Mouse (Mus musculus): ENCODE measurements around the gene Ubc. TPM values are rescaled to one million over a fixed set of nuclear protein-coding genes. Genes with fewer than 3 reads are reported as not detected.
A peak's percentile ranks its signal among the peaks of the same experiment; 100 is the strongest.

Ubc gene
- polyA plus RNA-seq, 1 experiment from 2014 or later = 1,368 TPM

DNA sequence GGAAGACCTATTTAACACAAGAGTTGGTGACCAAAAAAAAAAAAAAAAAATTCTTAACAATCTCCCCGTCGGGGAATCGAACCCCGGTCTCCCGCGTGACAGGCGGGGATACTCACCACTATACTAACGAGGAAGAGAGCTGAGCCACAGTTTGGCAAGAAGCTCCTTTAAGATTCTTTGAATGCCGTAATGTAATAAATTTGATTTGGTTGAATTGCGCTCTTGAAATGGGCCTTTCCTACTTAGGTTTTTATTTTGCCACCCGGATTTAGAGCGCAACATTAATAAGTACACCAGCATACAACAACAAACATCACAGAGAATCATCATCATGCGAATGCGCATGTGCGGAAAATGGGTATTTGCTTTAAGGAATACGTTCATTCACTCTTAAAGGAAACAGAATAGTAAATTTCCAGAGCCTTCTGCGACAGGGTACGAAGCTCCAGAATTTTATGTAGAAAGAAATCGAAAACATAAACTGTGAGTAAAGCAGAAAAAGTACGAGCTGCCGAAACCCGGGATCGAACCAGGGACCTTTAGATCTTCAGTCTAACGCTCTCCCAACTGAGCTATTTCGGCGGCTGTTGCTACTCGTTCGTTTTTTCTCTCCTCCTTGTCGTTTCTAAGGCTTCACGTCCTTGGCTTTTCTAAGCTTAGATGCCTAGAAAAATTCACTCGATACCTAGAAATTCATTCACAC, 15.7 kb upstream of the Ubc start:
- H3K4me2 ChIP-seq (ENCODE audit: low read depth, low read length) = peak overlapping the region; percentile 44
- under 1% methylated on average over 31 of the region's 31 CpGs for WGBS
- peak; percentile 73 for ATAC-seq (ENCODE audit: low read depth)

DNA sequence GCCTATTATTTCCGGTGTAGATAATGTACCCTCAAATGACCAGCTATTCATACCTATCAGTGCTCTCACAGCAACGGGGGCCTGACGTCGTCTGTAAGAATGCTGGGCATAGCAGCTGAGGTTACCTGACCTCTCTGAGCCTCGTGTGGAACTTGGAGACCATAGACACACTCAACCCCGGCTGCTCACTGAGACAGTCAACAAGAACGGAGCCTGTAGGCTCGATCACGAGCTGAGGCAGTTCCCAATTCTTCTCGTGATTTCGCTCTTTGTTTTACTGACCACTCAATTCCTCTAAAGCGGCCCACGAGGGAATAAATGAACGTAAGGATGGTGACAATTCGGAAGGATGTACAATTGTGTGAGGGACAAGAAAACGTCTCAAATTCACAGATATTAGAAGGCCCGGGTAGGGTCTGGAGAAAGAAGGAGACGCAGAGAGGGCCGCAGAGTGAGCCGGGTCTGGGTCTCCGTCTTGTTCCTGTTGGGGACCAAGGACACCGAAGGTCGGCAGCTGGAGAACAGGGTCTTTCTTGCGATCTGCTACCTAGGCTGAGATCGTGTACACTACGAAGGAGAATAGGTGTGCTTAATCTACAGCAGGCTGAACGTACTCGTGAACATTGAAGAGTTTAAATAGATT, 15.0 kb upstream of the Ubc start:
- Histone ChIP-seq H3K27ac (ENCODE audit: low read depth, low read length) (peak overlapping the region; percentile 73), H3K36me3 (ENCODE audit: control insufficient read depth, insufficient read depth, low read length) (no peaks in the 10 kb centered on the region), H3K27me3 (ENCODE audit: control insufficient read depth, insufficient read depth, low read length) (no peaks in the 10 kb centered on the region), H3K4me2 (ENCODE audit: low read depth, low read length) (peak overlapping the region; percentile 44), H3K9ac (replicated peaks; ENCODE audit: low read depth, low read length) (peak overlapping the region; percentile 52), H3K4me3 (ENCODE audit: low read depth, low read length) (peak overlapping the region; percentile 46), H3K9me3 (ENCODE audit: control insufficient read depth, low read length) (no peaks in the 10 kb centered on the region), H3K4me1 (ENCODE audit: control insufficient read depth, insufficient read depth, low read length) (peaks cover 7% of the 10 kb centered on the region)
- 1% methylated on average over 28 of the region's 28 CpGs for WGBS
- ATAC-seq (ENCODE audit: low read depth) = peak; percentile 31; the same call in 1 of the 2 replicates

More for the DNA sequence above, 15.7 kb upstream of the Ubc start:
- Histone ChIP-seq H3K36me3 (ENCODE audit: control insufficient read depth, insufficient read depth, low read length) (no peaks in the 10 kb centered on the region), H3K9ac (replicated peaks; ENCODE audit: low read depth, low read length) (peak overlapping the region; percentile 52), H3K4me3 (ENCODE audit: low read depth, low read length) (peak overlapping the region; percentile 46), H3K27me3 (ENCODE audit: control insufficient read depth, insufficient read depth, low read length) (no peaks in the 10 kb centered on the region), H3K9me3 (ENCODE audit: control insufficient read depth, low read length) (no peaks in the 10 kb centered on the region), H3K27ac (ENCODE audit: low read depth, low read length) (peak overlapping the region; percentile 73), H3K4me1 (ENCODE audit: control insufficient read depth, insufficient read depth, low read length) (peaks cover 7% of the 10 kb centered on the region)

DNA sequence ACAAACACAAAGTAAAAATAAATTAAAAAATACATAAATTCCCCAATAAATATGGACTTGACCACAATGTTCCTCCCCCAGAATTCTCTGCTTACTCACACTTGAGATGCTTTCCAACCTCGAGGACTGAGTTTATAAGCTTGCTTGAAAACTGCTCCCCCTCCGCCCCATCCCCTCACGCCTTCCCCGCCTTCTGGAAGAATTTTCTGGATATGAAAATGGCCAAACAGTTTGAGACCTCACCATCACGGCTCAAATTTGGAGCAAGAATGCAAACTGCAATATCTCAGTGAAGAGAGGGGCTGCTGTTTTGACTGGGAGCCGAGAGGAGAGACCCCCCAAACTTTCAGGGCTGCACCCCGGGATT, 14.5 kb upstream of the Ubc start:
- Histone ChIP-seq H3K9ac (replicated peaks; ENCODE audit: low read depth, low read length) (peak overlapping the region; percentile 52; the same call in 1 of the 2 replicates), H3K4me2 (ENCODE audit: low read depth, low read length) (peak overlapping the region; percentile 44), H3K4me1 (ENCODE audit: control insufficient read depth, insufficient read depth, low read length) (peaks cover 7% of the 10 kb centered on the region), H3K27me3 (ENCODE audit: control insufficient read depth, insufficient read depth, low read length) (no peaks in the 10 kb centered on the region), H3K36me3 (ENCODE audit: control insufficient read depth, insufficient read depth, low read length) (no peaks in the 10 kb centered on the region), H3K9me3 (ENCODE audit: control insufficient read depth, low read length) (no peaks in the 10 kb centered on the region), H3K4me3 (ENCODE audit: low read depth, low read length) (peak overlapping the region; percentile 46), H3K27ac (ENCODE audit: low read depth, low read length) (peak overlapping the region; percentile 73)
- ATAC-seq (ENCODE audit: low read depth) = no peak
- WGBS = 2% methylated on average over 7 of the region's 7 CpGs

DNA sequence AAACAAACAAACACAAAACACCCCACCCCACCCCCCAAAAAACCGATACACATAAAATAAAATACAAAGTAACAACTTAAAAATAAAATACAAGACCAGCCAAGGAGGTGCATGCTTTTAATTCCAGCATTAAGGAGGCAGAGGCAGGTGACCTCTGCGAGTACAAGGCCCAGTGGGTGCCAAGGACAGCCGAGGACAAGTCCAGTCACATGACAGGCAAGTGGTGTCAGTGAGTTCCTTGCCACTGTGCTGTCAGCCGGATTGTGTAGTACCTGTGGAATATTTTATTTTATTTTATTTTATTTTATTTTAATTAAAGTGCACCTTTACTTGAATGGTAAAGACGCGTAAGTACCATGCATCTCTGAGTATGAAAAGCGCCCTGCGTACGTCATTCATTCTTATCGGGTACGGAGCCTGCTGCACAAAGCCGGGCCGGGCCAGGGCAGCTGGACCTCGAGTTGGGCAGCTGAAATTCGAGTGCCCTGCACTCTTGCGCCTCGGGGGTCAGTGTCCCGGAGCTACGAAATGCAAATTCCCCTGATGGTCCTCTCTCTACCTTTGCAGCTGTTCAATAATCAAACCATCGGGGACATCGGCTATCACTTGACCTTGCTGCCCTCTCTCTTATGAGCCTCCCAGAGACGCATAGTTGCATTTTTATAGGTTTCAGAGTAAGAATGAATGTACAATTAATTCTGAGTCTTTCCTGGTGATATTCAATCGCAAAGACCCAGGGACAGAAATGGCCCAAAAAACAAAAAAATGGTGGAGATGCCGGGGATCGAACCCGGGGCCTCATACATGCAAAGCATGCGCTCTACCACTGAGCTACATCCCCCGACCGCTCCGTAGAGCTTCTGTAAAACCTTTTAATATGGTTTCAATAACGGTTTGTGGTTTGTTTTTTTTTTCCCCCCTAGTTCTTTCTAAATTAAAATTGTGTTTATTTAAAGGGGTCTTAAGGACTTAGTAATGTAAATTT, 13.8 kb upstream of the Ubc start:
- Histone ChIP-seq H3K4me1 (ENCODE audit: control insufficient read depth, insufficient read depth, low read length) (peaks cover 7% of the 10 kb centered on the region), H3K4me2 (ENCODE audit: low read depth, low read length) (peak overlapping the region; percentile 56), H3K27ac (ENCODE audit: low read depth, low read length) (peak overlapping the region; percentile 39; the same call in 1 of the 2 replicates), H3K9ac (replicated peaks; ENCODE audit: low read depth, low read length) (no peak overlapping the region; the same call in 1 of the 2 replicates), H3K9me3 (ENCODE audit: control insufficient read depth, low read length) (no peaks in the 10 kb centered on the region), H3K4me3 (ENCODE audit: low read depth, low read length) (peak overlapping the region; percentile 46), H3K27me3 (ENCODE audit: control insufficient read depth, insufficient read depth, low read length) (no peaks in the 10 kb centered on the region), H3K36me3 (ENCODE audit: control insufficient read depth, insufficient read depth, low read length) (no peaks in the 10 kb centered on the region)
- no peak for ATAC-seq (ENCODE audit: low read depth)
- WGBS = 15% methylated on average over 31 of the region's 31 CpGs

DNA sequence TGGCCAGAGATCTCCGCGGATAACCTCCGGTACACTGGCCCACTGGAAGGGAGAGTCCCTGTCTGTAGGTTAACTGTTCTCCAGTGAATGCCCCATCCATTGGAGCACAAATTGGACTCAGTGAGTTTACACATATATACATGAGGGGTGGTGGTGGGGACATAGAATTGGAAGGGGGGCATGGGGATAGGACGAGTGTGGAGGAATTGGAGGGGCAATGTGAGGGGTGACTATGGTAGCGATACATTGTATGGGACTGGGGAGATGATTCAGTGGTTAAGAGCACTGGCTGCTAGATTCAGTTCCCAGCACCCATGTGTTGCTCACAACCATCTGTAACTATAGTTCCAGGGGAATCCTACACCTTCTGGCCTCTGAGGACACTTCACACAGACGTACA, 13.0 kb upstream of the Ubc start:
- no peaks in the 10 kb centered on the region for H3K27me3 ChIP-seq (ENCODE audit: control insufficient read depth, insufficient read depth, low read length)
- no peak overlapping the region for H3K4me3 ChIP-seq (ENCODE audit: low read depth, low read length)
- no peaks in the 10 kb centered on the region for H3K36me3 ChIP-seq (ENCODE audit: control insufficient read depth, insufficient read depth, low read length)
- H3K4me1 ChIP-seq (ENCODE audit: control insufficient read depth, insufficient read depth, low read length) = peaks cover 7% of the 10 kb centered on the region
- no peak overlapping the region for H3K4me2 ChIP-seq (ENCODE audit: low read depth, low read length)
- no peaks in the 10 kb centered on the region for H3K9me3 ChIP-seq (ENCODE audit: control insufficient read depth, low read length)
- ATAC-seq (ENCODE audit: low read depth) = no peak
- WGBS = 60% methylated on average over 6 of the region's 6 CpGs
- no peak overlapping the region for H3K9ac ChIP-seq (replicated peaks; ENCODE audit: low read depth, low read length)
- no peak overlapping the region for H3K27ac ChIP-seq (ENCODE audit: low read depth, low read length)

DNA sequence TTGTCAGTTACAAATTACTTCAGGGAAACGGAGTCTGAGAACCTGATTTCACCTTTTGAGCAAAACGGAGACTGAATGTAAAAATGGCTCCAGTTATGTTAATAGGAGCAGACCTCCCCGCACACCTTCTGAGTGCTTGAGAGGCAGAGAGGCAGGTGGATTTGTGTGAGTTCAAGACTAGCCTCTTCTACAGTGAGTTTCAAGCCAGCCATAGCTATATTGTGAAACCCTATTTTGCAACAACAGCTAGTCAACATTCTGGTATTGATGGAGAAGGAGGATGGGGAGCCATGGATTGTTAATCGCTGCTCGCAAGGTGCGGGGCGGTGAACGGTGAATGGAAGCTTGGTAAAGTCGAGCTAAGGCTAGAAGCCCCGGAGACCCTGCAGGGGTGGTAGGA, 12.5 kb upstream of the Ubc start:
- H3K4me2 ChIP-seq (ENCODE audit: low read depth, low read length) = no peak overlapping the region
- H3K9ac ChIP-seq (replicated peaks; ENCODE audit: low read depth, low read length) = no peak overlapping the region
- no peaks in the 10 kb centered on the region for H3K9me3 ChIP-seq (ENCODE audit: control insufficient read depth, low read length)
- H3K27ac ChIP-seq (ENCODE audit: low read depth, low read length) = no peak overlapping the region
- no peak for ATAC-seq (ENCODE audit: low read depth)
- no peaks in the 10 kb centered on the region for H3K36me3 ChIP-seq (ENCODE audit: control insufficient read depth, insufficient read depth, low read length)
- no peaks in the 10 kb centered on the region for H3K27me3 ChIP-seq (ENCODE audit: control insufficient read depth, insufficient read depth, low read length)
- peaks cover 7% of the 10 kb centered on the region for H3K4me1 ChIP-seq (ENCODE audit: control insufficient read depth, insufficient read depth, low read length)
- no peak overlapping the region for H3K4me3 ChIP-seq (ENCODE audit: low read depth, low read length)
- 66% methylated on average over 10 of the region's 10 CpGs for WGBS

DNA sequence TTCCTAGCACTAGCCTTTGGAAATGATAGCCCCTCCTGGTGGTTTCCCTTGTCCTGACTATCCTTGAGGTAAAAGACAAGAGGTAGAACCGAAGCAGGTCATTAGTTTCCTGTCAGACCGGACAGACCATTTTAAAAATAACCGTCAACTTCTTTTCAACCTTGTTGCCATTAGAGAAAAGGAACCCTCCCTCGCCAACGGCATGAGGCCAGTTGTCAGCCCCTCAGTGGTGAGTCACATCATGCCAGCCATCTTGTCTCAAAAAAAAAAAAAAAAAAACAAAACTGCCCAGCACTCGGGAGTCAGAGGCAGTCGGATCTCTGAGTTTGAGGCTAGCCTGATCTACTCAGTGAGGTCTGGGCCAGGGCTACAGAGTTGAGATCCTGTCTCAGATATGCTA, 10.9 kb upstream of the Ubc start:
- H3K9ac ChIP-seq (replicated peaks; ENCODE audit: low read depth, low read length) = no peak overlapping the region
- H3K9me3 ChIP-seq (ENCODE audit: control insufficient read depth, low read length) = no peaks in the 10 kb centered on the region

DNA sequence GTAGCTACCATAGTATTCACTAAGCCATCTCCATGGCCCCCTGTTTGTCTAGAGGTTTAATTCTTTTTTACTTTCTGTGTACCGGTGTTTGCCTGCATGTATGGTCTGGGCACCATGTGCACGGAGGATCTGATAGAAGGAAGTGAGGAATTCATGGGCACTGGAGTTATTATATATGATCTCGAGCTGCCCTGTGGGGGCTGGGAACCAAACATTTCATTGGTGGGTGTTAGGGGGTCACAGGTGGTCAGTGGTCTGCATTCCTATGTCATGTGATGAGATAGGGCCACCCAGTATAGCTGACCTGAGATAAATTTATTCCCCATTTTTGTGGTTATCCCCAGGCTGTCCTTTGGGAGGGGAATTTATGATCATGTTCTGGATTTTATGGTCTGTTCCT, 5.0 kb upstream of the Ubc start:
- Histone ChIP-seq H3K27me3 (ENCODE audit: control insufficient read depth, insufficient read depth, low read length) (no peaks in the 10 kb centered on the region), H3K36me3 (ENCODE audit: control insufficient read depth, insufficient read depth, low read length) (no peaks in the 10 kb centered on the region), H3K9me3 (ENCODE audit: control insufficient read depth, low read length) (no peaks in the 10 kb centered on the region), H3K27ac (ENCODE audit: low read depth, low read length) (peak overlapping the region; percentile 95), H3K9ac (replicated peaks; ENCODE audit: low read depth, low read length) (no peak overlapping the region), H3K4me2 (ENCODE audit: low read depth, low read length) (peak overlapping the region; percentile 50; the same call in 1 of the 2 replicates), H3K4me3 (ENCODE audit: low read depth, low read length) (no peak overlapping the region), H3K4me1 (ENCODE audit: control insufficient read depth, insufficient read depth, low read length) (peaks cover 20% of the 10 kb centered on the region; the same call in 1 of the 2 replicates)
- ATAC-seq (ENCODE audit: low read depth) = no peak
- 55% methylated on average over 3 of the region's 3 CpGs for WGBS

More for the DNA sequence above, 10.9 kb upstream of the Ubc start:
- Histone ChIP-seq H3K27ac (ENCODE audit: low read depth, low read length) (no peak overlapping the region), H3K27me3 (ENCODE audit: control insufficient read depth, insufficient read depth, low read length) (no peaks in the 10 kb centered on the region), H3K4me2 (ENCODE audit: low read depth, low read length) (no peak overlapping the region), H3K36me3 (ENCODE audit: control insufficient read depth, insufficient read depth, low read length) (no peaks in the 10 kb centered on the region), H3K4me1 (ENCODE audit: control insufficient read depth, insufficient read depth, low read length) (no peaks in the 10 kb centered on the region), H3K4me3 (ENCODE audit: low read depth, low read length) (no peak overlapping the region)
- no peak for ATAC-seq (ENCODE audit: low read depth)
- WGBS = 63% methylated on average over 7 of the region's 7 CpGs
